Mouse (Mus musculus) ovary, adult 2 months (tissue): ENCODE results near the gene Serpina3f. TPM values are rescaled to one million over a fixed set of nuclear protein-coding genes. Genes with fewer than 3 reads are reported as not detected.

Source experiments
- polyA plus RNA-seq: library from polyadenylated mRNA; depleted of rRNA; stranded (reverse); fragments of >200 nt; gene quantifications from 2 replicates; pipeline ENCODE4 v1.2.3, GENCODE M21; 2012; rRNA removed

Serpina3f gene
- polyA plus RNA-seq: 0.28 and 0.29 TPM in 2 replicates

DNA sequence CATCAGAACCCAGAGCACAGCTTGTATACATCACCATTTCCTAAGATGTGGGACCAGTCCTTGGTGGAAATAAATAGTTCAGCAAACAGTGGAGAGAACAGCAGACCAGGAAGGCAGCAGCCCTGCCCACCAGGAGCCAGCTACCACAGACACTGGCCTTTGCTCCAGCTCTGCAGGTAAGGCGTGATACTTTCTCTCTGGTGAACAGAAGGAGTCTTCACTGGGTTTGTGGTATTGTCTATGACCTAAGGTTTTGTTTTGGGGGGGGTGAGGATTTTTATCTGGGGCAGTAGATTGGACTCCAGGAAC is at the start of gene Serpina3f:
TSS of gene Serpina3f (plus strand) at position 100 of the 309 bp plus-strand sequence.

DNA sequence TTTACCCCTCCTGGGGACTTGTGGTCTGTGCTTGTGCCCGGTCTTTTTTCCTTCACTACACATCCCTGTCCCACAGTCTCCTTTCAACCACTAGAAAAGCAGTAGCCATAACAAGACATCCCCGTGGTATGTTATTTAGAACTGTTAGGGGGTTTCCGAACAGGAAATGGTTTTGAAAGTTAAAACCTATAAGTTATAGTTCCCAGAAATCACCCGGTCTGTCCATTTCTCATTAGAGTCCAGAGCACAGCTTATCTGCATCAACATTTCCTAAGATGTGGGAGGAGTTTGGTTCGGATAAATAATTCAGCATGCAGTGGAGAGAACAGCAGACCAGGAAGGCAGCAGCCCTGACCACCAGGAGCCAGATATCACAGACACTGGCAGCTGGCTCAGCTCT is 21.6 kb downstream of the Serpina3f start, which contains the start of gene Serpina3g:
TSS of gene Serpina3g (plus strand) at position 331 of the 400 bp plus-strand sequence.

DNA sequence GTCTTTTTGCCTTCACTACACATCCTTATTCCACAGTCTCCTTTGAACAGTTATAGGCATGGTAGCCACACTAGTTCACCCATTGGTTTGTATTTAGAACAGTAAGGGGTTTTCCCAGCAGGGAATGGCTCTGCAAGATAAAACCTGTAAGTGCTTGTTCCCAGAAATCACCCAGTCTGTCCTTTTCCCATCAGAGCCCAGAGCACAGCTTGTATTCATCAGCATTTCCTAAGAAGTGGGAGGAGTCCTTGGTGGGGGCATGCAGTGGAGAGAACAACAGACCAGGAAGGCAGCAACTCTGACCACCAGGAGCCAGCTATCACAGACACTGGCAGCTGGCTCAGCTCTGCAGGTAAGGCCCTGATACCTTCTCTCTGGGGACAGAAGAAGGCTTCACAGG is 48.5 kb downstream of the Serpina3f start, which contains the start of gene Serpina3i:
TSS of gene Serpina3i (plus strand) at position 260 of the 400 bp plus-strand sequence.

Other genes with a start within 250 kb of the Serpina3f start
- 0.18 and 0.34 TPM in 2 replicates for gene Serpina11, start 224.6 kb upstream of the Serpina3f start, polyA plus RNA-seq
- 0.40 and 0.45 TPM in 2 replicates for gene Serpina9, start 200.8 kb upstream of the Serpina3f start, polyA plus RNA-seq
- gene Serpina12, start 170.1 kb upstream of the Serpina3f start, polyA plus RNA-seq: not detected in 2 replicates
- 35.5 and 59.1 TPM in 2 replicates for gene Serpina5, start 113.4 kb upstream of the Serpina3f start, polyA plus RNA-seq
- 0.32 and 0.51 TPM in 2 replicates for gene Serpina3a, start 101.8 kb upstream of the Serpina3f start, polyA plus RNA-seq
- gene Serpina3b, start 86.5 kb upstream of the Serpina3f start, polyA plus RNA-seq: 0.14 and 0.24 TPM in 2 replicates
- gene Serpina3c, start 60.7 kb upstream of the Serpina3f start, polyA plus RNA-seq: 11.1 and 14.8 TPM in 2 replicates
- gene Serpina3g, start 21.7 kb downstream of the Serpina3f start, polyA plus RNA-seq: 42.6 and 43.3 TPM in 2 replicates
- gene Serpina3i, start 48.6 kb downstream of the Serpina3f start, polyA plus RNA-seq: 0.06 TPM in 1 of 2 replicates, not detected in the other
- gene Serpina3j, start 100.0 kb downstream of the Serpina3f start, polyA plus RNA-seq: not detected in 2 replicates
- 0.60 and 1.7 TPM in 2 replicates for gene Serpina3k, start 123.9 kb downstream of the Serpina3f start, polyA plus RNA-seq
- gene Serpina3m, start 123.9 kb downstream of the Serpina3f start, polyA plus RNA-seq: 0.23 TPM in 1 of 2 replicates, not detected in the other
- 29.6 and 59.0 TPM in 2 replicates for gene Serpina3n, start 192.2 kb downstream of the Serpina3f start, polyA plus RNA-seq